Mouse (Mus musculus) liver, embryonic 15.5 days (tissue): Measurements from ENCODE around the gene Slc25a28. TPM values are rescaled to one million over a fixed set of nuclear protein-coding genes. Genes with fewer than 3 reads are reported as not detected.

Experiments used
- ATAC-seq: fragments of 200-750 bp; cut with Nextera tagmentation; 2 replicates; pipeline ENCODE4 v1.8.0; 2017; ENCODE audit warnings: moderate number of reproducible peaks, mild to moderate bottlenecking, moderate library complexity; ENCODE audit not compliant: insufficient read depth
- H3K27ac ChIP-seq: fragments of 300-500 bp; sonication (generic); replicated peaks from 2 replicates; pipeline ENCODE4 v1.5.1; 2015; ENCODE audit warnings: mild to moderate bottlenecking, inconsistent platforms
- H3K27me3 ChIP-seq: fragments of 300-500 bp; sonication (generic); 2 replicates; pipeline ENCODE4 v1.6.1; 2015; ENCODE audit warnings: mild to moderate bottlenecking, inconsistent platforms
- H3K36me3 ChIP-seq: fragments of 300-500 bp; sonication (generic); replicated peaks from 2 replicates; pipeline ENCODE4 v1.6.1; 2015; ENCODE audit warnings: moderate library complexity, mild to moderate bottlenecking, inconsistent platforms
- H3K4me1 ChIP-seq: fragments of 300-500 bp; sonication (generic); replicated peaks from 2 replicates; pipeline ENCODE4 v1.6.1; 2015; ENCODE audit warnings: inconsistent platforms
- H3K4me2 ChIP-seq: fragments of 300-500 bp; sonication (generic); 2 replicates; pipeline ENCODE4 v1.6.1; 2015; ENCODE audit warnings: moderate library complexity, mild to moderate bottlenecking, inconsistent platforms
- H3K4me3 ChIP-seq: fragments of 300-500 bp; sonication (generic); replicated peaks from 2 replicates; pipeline ENCODE4 v1.5.1; 2015; ENCODE audit warnings: mild to moderate bottlenecking, inconsistent platforms
- H3K9ac ChIP-seq: fragments of 300-500 bp; sonication (generic); 2 replicates; pipeline ENCODE4 v1.6.1; 2015; ENCODE audit warnings: moderate library complexity, mild to moderate bottlenecking, inconsistent platforms
- H3K9me3 ChIP-seq: fragments of 300-500 bp; sonication (generic); replicated peaks from 2 replicates; pipeline ENCODE4 v1.6.1; 2016; ENCODE audit warnings: inconsistent platforms
- WGBS: fragments of 180-500 bp; shearing (Covaris S2); methylation state at CpG from one replicate; pipeline ENCODE4 v1.1.7; 2015; ENCODE audit warnings: mixed read lengths; ENCODE audit not compliant: insufficient replicate concordance; 5-methylcytosine and 5-hydroxymethylcytosine counted together
- polyA plus RNA-seq: library from polyadenylated mRNA; unstranded; fragments of >200 nt; fragmentation: Nextera tagmentation; extraction: Ambion mirVana; gene quantifications from 2 replicates; pipeline ENCODE4 v1.2.1, GENCODE M21; 2015

Gene Slc25a28
- polyA plus RNA-seq, 1 experiment from 2014 or later, result 5.1 TPM

DNA sequence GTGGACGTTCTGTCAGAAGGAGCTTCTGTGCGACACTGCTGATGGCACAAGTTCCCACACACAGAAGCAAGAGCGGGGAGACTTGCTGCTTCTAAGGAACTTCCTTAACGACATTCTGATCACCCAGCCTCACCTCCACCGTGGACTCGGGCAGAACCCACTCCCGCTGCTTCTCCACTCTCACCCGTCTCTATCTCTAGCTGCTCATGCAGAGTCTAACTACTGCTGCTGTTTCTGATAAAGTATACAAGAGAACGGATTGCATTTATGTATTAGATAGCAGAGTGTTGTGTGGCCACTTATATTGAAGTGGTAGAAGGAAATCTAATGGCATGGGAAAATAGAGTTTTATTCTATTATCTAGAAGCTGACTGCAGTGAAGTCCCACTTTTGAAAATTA lies 13.9 kb downstream of the Slc25a28 start:
- 18% methylated on average over 9 of the region's 9 CpGs for WGBS
- H3K4me3 ChIP-seq, result no peak overlapping the region
- H3K4me2 ChIP-seq, result no peak overlapping the region
- peaks cover 21% of the 10 kb centered on the region for H3K36me3 ChIP-seq
- no peaks in the 10 kb centered on the region for H3K27me3 ChIP-seq
- no peak for ATAC-seq
- H3K9ac ChIP-seq, result no peak overlapping the region
- no peaks in the 10 kb centered on the region for H3K9me3 ChIP-seq
- H3K27ac ChIP-seq, result no peak overlapping the region
- H3K4me1 ChIP-seq, result no peaks in the 10 kb centered on the region

DNA sequence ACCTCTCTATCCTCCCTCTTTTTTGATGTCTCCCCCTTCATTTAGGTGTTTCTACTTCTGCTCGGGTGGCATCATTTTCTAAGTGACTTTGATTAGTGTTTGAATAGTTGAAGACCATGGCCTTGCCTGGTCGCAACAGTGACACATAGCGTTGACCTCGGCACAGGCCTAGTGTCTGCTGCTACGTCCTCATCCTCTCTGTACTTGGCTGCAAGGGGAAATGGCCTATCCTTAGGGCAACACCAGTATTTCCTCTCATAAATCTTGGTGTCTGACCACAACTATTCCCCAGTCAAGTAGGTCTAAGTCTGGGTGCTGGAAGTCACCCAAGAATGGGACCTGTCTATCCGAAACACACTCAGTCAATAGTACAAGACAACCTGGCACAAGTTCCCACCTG lies 15.0 kb downstream of the Slc25a28 start:
- peaks cover 8% of the 10 kb centered on the region; the same call in 1 of the 2 replicates for H3K27me3 ChIP-seq
- H3K9me3 ChIP-seq, result no peaks in the 10 kb centered on the region
- H3K4me1 ChIP-seq, result no peaks in the 10 kb centered on the region
- no peak overlapping the region for H3K27ac ChIP-seq
- H3K4me3 ChIP-seq, result no peak overlapping the region
- H3K4me2 ChIP-seq, result no peak overlapping the region
- WGBS, result 48% methylated on average over 6 of the region's 6 CpGs
- H3K36me3 ChIP-seq, result peaks cover 17% of the 10 kb centered on the region
- ATAC-seq, result no peak
- no peak overlapping the region for H3K9ac ChIP-seq

DNA sequence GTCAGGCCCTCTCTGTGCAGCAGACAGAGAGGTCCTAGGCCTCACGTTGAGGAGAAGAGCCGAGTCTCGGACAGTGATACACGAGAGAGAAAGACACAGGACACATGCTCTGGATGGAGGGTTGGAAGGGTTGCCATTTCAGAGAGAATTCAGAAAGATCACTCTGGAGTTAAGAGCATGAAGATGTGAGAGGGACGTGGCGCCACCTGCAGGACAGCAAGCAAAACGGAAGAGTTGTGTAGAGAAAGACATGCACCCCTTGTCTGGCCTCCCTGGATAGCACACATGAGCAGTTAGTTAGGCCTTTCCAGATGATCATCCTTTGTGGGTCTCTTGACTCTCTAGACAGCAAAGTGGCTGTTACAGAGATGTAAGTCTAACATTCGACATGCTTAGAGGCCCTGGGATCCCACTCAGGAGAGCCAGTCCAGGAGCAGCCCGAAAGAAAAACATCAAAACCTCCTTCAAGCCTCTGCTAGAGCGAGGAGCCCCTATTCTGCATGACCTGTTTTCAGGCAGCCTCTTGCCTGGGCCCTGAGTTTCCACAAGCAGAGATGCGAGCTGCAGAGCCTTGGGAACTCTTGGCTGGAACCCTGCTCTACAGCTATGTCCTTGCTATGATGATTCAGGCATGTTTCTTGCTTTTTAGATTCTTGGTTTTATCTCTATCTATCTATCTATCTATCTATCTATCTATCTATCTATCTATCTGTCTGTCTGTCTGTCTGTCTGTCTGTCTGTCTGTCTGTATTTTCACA lies 18.8 kb downstream of the Slc25a28 start:
- 27% methylated on average over 11 of the region's 11 CpGs for WGBS
- Histone ChIP-seq H3K4me1 (no peaks in the 10 kb centered on the region), H3K4me3 (no peak overlapping the region), H3K9me3 (no peaks in the 10 kb centered on the region), H3K27me3 (peaks cover 40% of the 10 kb centered on the region), H3K9ac (no peak overlapping the region), H3K36me3 (no peaks in the 10 kb centered on the region), H3K27ac (no peak overlapping the region), H3K4me2 (no peak overlapping the region)
- ATAC-seq, result no peak

DNA sequence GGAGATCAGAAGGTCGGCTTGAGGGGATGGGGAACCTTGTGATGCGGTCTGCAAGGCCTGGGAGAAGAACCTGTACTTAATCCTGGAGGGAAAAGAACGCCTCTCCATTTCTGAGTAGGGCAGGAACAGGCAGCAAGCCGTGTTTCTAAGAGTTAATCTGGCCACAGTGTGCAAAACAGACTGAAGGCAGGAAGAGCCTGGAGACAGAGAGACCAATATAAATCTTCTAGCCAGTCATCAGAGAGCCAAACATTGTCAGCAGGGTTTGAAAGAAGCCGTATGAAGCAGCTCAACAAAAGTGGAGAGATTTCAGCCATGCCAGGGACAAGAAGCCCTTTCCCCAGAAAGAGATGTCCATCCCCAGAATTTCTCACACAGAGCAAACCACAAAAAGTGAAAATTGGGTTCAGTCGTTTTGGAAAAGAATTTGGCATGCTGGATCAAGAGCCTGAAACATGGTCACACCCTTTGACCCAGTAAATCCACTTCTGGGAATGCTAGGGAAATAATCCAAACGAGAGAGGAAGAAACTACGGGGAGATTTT lies 23.4 kb downstream of the Slc25a28 start:
- no peak overlapping the region for H3K9ac ChIP-seq
- 36% methylated on average over 8 of the region's 8 CpGs for WGBS
- no peak overlapping the region for H3K4me3 ChIP-seq
- ATAC-seq, result no peak
- H3K4me2 ChIP-seq, result no peak overlapping the region
- H3K9me3 ChIP-seq, result no peaks in the 10 kb centered on the region
- peaks cover 5% of the 10 kb centered on the region; the same call in 1 of the 2 replicates for H3K4me1 ChIP-seq
- H3K27ac ChIP-seq, result no peak overlapping the region
- H3K36me3 ChIP-seq, result no peaks in the 10 kb centered on the region
- H3K27me3 ChIP-seq, result peaks cover 42% of the 10 kb centered on the region

DNA sequence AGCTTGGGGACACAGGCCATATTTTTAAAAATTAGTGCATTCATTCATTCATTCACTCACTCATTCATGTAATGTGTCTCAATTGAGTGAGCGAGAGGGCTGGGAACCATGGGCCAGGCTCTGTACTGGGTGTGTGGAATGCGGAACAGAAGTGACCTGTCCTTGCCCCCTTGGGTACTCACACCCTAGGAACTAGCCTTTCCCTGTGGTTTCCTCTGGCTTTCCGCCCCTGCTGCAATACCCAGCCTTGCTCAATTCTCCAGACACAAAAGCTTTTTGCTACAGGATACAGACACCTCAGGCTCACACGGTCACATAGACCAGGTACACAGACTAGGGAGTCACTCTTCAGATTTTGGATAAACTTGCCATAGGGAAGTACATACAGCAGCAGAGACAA lies 26.3 kb downstream of the Slc25a28 start:
- Histone ChIP-seq H3K4me1 (peaks cover 12% of the 10 kb centered on the region), H3K9ac (no peak overlapping the region), H3K27ac (no peak overlapping the region), H3K4me3 (no peak overlapping the region), H3K36me3 (no peaks in the 10 kb centered on the region), H3K27me3 (peaks cover 30% of the 10 kb centered on the region), H3K9me3 (no peaks in the 10 kb centered on the region), H3K4me2 (no peak overlapping the region)
- ATAC-seq, result no peak
- 44% methylated on average over 4 of the region's 4 CpGs for WGBS

DNA sequence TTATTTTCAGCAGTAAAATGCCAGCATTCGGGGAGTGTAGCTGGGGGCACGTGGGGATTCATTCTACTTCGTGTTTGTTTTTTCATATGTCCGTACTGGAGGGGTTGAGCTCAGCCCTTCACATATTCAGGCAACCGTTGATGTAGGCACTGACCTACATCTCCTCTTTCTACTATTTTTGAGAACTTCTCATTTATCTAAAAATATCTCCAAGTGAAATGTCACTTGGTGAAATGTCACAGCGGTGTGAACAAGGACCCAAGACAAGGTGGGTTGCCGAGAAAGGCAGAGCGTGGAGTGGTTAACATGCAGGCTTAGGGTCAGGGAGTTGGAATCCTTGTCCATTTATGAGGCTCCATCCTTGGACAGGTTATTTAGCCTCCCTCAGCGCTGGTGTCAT lies 27.4 kb downstream of the Slc25a28 start:
- Histone ChIP-seq H3K9ac (no peak overlapping the region), H3K27me3 (peaks cover 19% of the 10 kb centered on the region), H3K4me2 (no peak overlapping the region), H3K4me1 (peaks cover 12% of the 10 kb centered on the region), H3K9me3 (no peaks in the 10 kb centered on the region), H3K27ac (no peak overlapping the region), H3K4me3 (no peak overlapping the region), H3K36me3 (no peaks in the 10 kb centered on the region)
- ATAC-seq, result no peak
- WGBS, result 49% methylated on average over 9 of the region's 9 CpGs

DNA sequence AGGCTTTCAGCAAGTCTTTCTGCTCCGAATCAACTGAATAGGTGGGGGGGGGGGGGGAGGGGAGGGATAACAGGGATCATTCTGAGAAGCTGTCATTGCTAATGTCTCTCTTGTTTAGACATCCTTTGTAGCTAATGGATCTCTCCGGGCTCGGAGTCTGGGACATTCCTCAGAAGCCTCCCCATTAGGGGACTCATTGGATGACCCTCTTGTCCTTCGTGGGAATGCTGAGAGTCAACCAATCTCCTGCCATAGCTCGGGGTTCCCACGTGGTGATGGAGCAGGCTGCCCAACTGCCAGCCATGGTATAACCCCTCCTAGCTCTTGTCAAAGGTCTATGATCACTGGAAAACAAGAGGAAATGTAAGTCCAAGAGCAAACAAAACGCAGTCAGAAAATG lies 27.8 kb downstream of the Slc25a28 start:
- H3K9ac ChIP-seq, result no peak overlapping the region
- ATAC-seq, result no peak
- no peak overlapping the region for H3K4me2 ChIP-seq
- no peaks in the 10 kb centered on the region for H3K36me3 ChIP-seq
- no peak overlapping the region for H3K27ac ChIP-seq
- H3K4me3 ChIP-seq, result no peak overlapping the region
- H3K27me3 ChIP-seq, result peaks cover 15% of the 10 kb centered on the region
- WGBS, result 43% methylated on average over 7 of the region's 7 CpGs
- peaks cover 12% of the 10 kb centered on the region for H3K4me1 ChIP-seq
- no peaks in the 10 kb centered on the region for H3K9me3 ChIP-seq

DNA sequence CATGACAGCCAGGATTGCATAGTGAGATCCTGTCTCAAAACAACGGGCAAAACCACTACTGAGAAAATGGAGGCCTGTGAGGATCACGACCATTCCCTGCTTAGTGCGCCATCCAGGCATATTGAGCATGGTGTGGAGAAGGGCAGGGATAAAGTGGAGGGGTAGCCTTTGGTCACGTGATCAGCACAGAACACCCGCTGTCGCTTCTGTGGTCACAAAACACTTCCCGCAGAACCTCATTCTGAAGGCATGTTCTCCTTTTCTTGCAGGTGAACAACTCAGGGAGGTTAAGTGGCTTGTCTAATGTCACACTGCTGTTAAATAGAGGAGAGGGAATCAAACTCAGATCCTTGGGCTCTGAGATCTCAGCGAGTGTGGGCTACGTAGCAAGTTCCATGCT lies 29.2 kb downstream of the Slc25a28 start:
- H3K27ac ChIP-seq, result no peak overlapping the region
- H3K27me3 ChIP-seq, result peaks cover 4% of the 10 kb centered on the region
- H3K4me3 ChIP-seq, result no peak overlapping the region
- 52% methylated on average over 9 of the region's 9 CpGs for WGBS
- no peak overlapping the region for H3K9ac ChIP-seq
- H3K4me1 ChIP-seq, result peaks cover 12% of the 10 kb centered on the region
- H3K36me3 ChIP-seq, result no peaks in the 10 kb centered on the region
- H3K9me3 ChIP-seq, result no peaks in the 10 kb centered on the region
- no peak overlapping the region for H3K4me2 ChIP-seq
- ATAC-seq, result no peak

DNA sequence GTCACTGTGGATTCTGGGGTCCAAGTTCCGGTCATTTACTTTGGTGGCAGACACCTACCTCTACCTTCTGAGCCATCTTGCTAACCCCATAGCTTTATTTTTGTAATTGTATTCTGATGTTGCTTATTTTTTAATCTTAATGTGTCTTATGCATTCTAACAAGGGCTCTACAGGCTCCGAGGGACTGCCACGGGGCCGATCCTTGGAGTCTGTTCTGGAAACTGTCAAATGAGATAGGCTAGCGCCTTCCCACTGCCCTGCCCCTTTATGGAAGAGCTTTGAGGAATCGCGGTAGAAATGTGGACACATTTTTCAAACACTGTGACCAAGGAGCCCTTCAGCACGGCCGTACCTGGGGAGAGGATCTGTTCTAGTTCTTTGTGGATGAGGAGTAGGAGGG lies 31.8 kb downstream of the Slc25a28 start:
- WGBS, result 70% methylated on average over 9 of the region's 9 CpGs
- H3K36me3 ChIP-seq, result no peaks in the 10 kb centered on the region
- no peak overlapping the region for H3K9ac ChIP-seq
- H3K27ac ChIP-seq, result no peak overlapping the region
- no peaks in the 10 kb centered on the region for H3K9me3 ChIP-seq
- H3K4me2 ChIP-seq, result no peak overlapping the region
- no peak for ATAC-seq
- H3K27me3 ChIP-seq, result peaks cover 4% of the 10 kb centered on the region
- H3K4me1 ChIP-seq, result peaks cover 12% of the 10 kb centered on the region
- no peak overlapping the region for H3K4me3 ChIP-seq

DNA sequence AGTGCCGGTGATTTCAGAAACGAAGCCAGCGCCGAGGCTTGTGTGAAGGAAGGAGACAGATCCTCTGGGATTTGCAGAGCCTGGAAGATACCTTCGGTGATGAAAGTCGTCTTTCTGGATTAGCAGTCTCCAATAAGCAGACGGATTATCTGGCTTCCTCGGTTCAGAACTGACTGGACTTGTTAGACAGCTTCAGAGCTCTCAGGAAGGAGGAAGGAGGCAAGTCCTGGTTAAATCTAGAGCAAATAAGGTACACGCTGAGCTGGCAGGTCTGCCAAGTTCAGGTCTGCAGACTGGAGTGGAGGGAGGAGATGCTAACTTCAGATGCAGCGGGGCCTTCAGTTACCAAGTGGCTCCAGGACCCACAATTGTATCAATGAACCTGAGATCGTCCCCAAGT lies 32.8 kb downstream of the Slc25a28 start:
- H3K9ac ChIP-seq, result no peak overlapping the region
- no peak overlapping the region for H3K4me2 ChIP-seq
- H3K4me1 ChIP-seq, result peaks cover 11% of the 10 kb centered on the region
- no peaks in the 10 kb centered on the region for H3K36me3 ChIP-seq
- H3K27me3 ChIP-seq, result peaks cover 4% of the 10 kb centered on the region
- no peak overlapping the region for H3K4me3 ChIP-seq
- ATAC-seq, result no peak
- 62% methylated on average over 11 of the region's 11 CpGs for WGBS
- H3K27ac ChIP-seq, result no peak overlapping the region
- H3K9me3 ChIP-seq, result no peaks in the 10 kb centered on the region

DNA sequence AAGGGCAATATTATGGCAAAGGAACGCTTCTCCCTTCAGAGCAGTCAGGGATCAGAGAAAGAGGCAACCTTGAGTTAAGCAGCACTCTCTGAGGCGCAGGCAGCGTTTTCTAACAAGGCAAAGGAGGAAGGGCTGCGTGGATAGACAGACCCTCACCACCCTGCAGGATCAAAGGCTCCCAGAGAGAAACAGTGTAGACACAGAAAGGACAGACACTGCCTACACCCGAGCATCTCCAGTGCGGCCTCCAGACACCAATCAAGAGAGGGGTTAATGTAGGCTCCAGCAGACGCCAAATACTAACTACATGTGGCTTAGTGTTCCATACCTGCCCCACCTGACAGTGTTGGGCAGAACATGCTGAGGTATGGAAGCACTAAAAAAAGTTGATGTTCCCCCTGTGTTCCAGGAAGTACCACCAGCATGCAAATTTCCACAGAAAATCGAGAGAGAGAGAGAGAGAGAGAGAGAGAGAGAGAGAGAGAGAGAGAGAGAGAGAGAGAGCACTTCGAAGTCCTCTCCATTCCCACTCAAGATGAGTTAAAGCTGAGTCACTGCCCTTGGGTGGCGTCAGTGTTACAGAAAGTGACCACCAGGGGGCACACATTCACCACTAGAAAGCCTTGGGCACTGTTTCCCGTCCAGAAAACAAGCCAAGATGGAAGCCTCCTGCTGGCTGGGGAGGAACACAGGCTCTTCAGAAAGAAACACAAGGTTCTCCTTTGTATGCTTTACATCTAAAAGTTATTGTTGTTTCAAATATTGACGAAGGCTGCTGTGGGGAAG lies 44.0 kb downstream of the Slc25a28 start:
- Histone ChIP-seq H3K36me3 (no peaks in the 10 kb centered on the region), H3K9me3 (no peaks in the 10 kb centered on the region), H3K4me1 (no peaks in the 10 kb centered on the region), H3K27me3 (peaks cover 21% of the 10 kb centered on the region), H3K4me3 (no peak overlapping the region), H3K27ac (no peak overlapping the region), H3K4me2 (no peak overlapping the region), H3K9ac (no peak overlapping the region)
- peak; percentile 34; the same call in 1 of the 2 replicates for ATAC-seq
- WGBS, result 26% methylated on average over 12 of the region's 12 CpGs
